Mouse (Mus musculus) lung, postnatal 4 days (tissue): Measurements from ENCODE around the gene Bcl2l10.
"Not testable (repeated sequence)": the region's sequence is repeated elsewhere in the genome, so short reads cannot be mapped to it uniquely, and the experiment has no call there.

ENCODE experiments used
- DNase-seq, 2 experiments: peaks; one replicate each; pipeline ENCODE4 v3.0.0; 2021

The Bcl2l10 gene

GRCm38 (mm10) chr9:75348066-75348465 lies 508 bp downstream of the Bcl2l10 start:
- no peak for DNase-seq

- no peak for DNase-seq
These were observed 1.1 kb downstream of the Bcl2l10 start for GRCm38 (mm10) chr9:75348641-75349040.

GRCm38 (mm10) chr9:75353094-75353493 lies 5.5 kb downstream of the Bcl2l10 start:
- no peak for DNase-seq

- no peak for DNase-seq
These were observed 8.2 kb downstream of the Bcl2l10 start for GRCm38 (mm10) chr9:75355783-75356182.

GRCm38 (mm10) chr9:75357087-75357654 lies 9.6 kb downstream of the Bcl2l10 start:
- DNase-seq, result no peak

GRCm38 (mm10) chr9:75361699-75362098 lies 14.1 kb downstream of the Bcl2l10 start:
- DNase-seq, result peak; percentile 66 to 83

- DNase-seq, result peak in 1 of 2 experiments; percentile 21
These were observed 14.6 kb downstream of the Bcl2l10 start for GRCm38 (mm10) chr9:75362201-75362600.

- no peak for DNase-seq
These were observed 15.4 kb downstream of the Bcl2l10 start for GRCm38 (mm10) chr9:75363001-75363400.

GRCm38 (mm10) chr9:75363702-75364101 lies 16.1 kb downstream of the Bcl2l10 start:
- DNase-seq, result not testable (repeated sequence)

- DNase-seq, result no peak
These were observed 17.6 kb downstream of the Bcl2l10 start for GRCm38 (mm10) chr9:75365195-75365594.

- DNase-seq, result no peak
These were observed 18.6 kb downstream of the Bcl2l10 start for GRCm38 (mm10) chr9:75366191-75366590.

- no peak for DNase-seq
These were observed 21.2 kb downstream of the Bcl2l10 start for GRCm38 (mm10) chr9:75368779-75369178.

GRCm38 (mm10) chr9:75375606-75376005 lies 28.0 kb downstream of the Bcl2l10 start:
- DNase-seq, result no peak

- DNase-seq, result no peak
These were observed 28.9 kb downstream of the Bcl2l10 start for GRCm38 (mm10) chr9:75376428-75376827.

- DNase-seq, result no peak
These were observed 31.2 kb downstream of the Bcl2l10 start for GRCm38 (mm10) chr9:75378774-75379173.

GRCm38 (mm10) chr9:75382825-75383224 lies 35.3 kb downstream of the Bcl2l10 start:
- no peak for DNase-seq

- peak in 1 of 2 experiments; percentile 19 for DNase-seq
These were observed 36.2 kb downstream of the Bcl2l10 start for GRCm38 (mm10) chr9:75383785-75384184.

- no peak for DNase-seq
These were observed 36.9 kb downstream of the Bcl2l10 start for GRCm38 (mm10) chr9:75384337-75384962.

- no peak for DNase-seq
These were observed 37.8 kb downstream of the Bcl2l10 start for GRCm38 (mm10) chr9:75385218-75385974.

- DNase-seq, result no peak
These were observed 45.7 kb downstream of the Bcl2l10 start for GRCm38 (mm10) chr9:75393251-75393650.

GRCm38 (mm10) chr9:75395971-75396370 lies 48.4 kb downstream of the Bcl2l10 start:
- DNase-seq, result no peak

- no peak for DNase-seq
These were observed 51.5 kb downstream of the Bcl2l10 start for GRCm38 (mm10) chr9:75399069-75399468.

GRCm38 (mm10) chr9:75400639-75401038 lies 53.1 kb downstream of the Bcl2l10 start:
- DNase-seq, result no peak
